Mouse (Mus musculus): ENCODE results near the gene Btbd1. TPM values are rescaled to one million over a fixed set of nuclear protein-coding genes. Genes with fewer than 3 reads are reported as not detected.

Btbd1 gene
- polyA plus RNA-seq, 1 experiment from 2014 or later = 62.1 TPM

DNA sequence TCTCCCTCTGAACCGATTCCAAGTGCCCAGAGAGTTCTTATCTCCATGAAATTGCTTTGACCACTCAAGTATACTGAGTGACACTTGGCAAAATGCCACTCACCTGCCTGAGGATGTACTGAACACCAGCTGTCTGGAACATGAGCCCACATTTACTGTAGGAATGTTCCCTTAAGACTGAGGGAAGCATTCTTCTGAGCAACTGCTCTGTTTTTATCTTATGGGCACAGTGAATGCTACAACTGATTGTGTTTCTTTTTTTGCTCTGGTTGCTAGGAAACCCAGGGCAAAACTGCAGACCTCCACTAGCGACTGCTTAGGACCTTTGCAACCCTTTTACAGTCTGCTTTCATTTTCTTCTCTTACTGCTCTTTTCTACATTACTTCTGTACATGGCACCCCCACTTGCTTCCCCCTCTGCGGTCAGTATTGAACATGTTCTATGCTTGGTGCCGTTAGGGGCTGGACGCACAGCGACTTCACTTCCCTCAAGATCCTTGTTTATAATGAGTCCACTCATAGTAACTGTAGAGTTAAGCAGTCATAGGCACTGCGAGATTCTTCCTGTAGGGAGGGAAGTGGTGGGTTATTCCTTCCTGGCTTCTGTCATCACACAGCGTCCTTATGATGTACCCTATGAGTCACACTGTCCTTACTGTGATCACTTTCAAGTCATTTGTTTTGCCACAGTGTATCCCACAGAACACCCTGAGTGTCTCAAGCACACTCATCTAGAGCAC, 25.5 kb upstream of the Btbd1 start:
- peaks cover 16% of the 10 kb centered on the region; the same call in 1 of the 2 replicates for H3K27me3 ChIP-seq (ENCODE audit: insufficient read depth, low read length)
- no peak overlapping the region for H3K9ac ChIP-seq (replicated peaks; ENCODE audit: low read length)
- no peak overlapping the region for H3K4me2 ChIP-seq (replicated peaks; ENCODE audit: low read depth, low read length)
- WGBS = 67% methylated on average over 8 of the region's 8 CpGs
- no peak overlapping the region for H3K4me3 ChIP-seq (ENCODE audit: low read length)
- H3K9me3 ChIP-seq (ENCODE audit: low read length) = no peaks in the 10 kb centered on the region
- H3K4me1 ChIP-seq (ENCODE audit: insufficient read depth, low read length) = peaks cover 23% of the 10 kb centered on the region
- H3K36me3 ChIP-seq (ENCODE audit: insufficient read depth, low read length) = no peaks in the 10 kb centered on the region
- no peak overlapping the region for H3K27ac ChIP-seq (ENCODE audit: low read length)
- ATAC-seq (ENCODE audit: low FRiP score, low TSS enrichment) = no peak

DNA sequence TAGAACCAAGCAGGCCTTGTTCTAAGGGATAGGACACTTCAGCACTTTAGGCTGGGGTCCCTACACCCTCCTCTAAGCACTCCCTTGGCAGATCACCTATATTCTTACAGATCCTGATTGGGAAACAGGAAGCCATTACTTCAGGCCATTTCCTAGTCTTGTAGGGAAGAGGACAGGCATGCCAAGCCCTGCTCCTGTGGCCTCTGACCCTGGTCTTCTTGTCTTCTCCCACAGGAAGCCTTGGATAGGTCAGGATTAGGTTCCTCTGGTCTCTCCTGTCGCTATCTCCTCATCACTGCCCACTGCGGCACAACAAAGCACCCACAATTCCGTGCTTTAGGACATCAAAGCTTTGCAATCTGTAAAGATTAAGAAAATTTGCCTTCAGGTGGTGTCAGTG, 22.5 kb upstream of the Btbd1 start:
- H3K27ac ChIP-seq (ENCODE audit: low read length) = peak overlapping the region; percentile 4; the same call in 1 of the 2 replicates

DNA sequence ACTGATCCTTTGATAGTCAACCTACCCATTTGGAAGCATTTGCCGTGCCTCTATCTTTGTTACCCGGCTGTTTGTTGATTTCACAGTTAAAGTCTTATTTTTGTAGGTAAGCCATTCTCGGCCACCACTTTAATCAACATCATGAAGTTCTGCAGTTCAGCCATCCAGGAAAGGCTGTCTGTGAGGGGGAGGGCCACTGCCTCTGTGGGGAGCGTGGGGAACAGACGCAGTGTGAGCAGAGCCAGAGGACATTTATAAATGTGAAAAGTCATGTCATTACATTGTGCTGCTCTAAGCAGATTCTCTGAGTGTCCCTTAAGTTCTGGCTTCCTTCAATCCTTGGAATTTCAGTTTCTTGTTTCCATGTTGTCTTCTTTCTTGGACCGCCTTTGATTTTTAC, 20.9 kb upstream of the Btbd1 start:
- Histone ChIP-seq H3K27me3 (ENCODE audit: insufficient read depth, low read length) (no peaks in the 10 kb centered on the region), H3K9me3 (ENCODE audit: low read length) (no peaks in the 10 kb centered on the region), H3K4me3 (ENCODE audit: low read length) (no peak overlapping the region), H3K9ac (replicated peaks; ENCODE audit: low read length) (no peak overlapping the region), H3K36me3 (ENCODE audit: insufficient read depth, low read length) (no peaks in the 10 kb centered on the region), H3K27ac (ENCODE audit: low read length) (no peak overlapping the region), H3K4me2 (replicated peaks; ENCODE audit: low read depth, low read length) (no peak overlapping the region), H3K4me1 (ENCODE audit: insufficient read depth, low read length) (peaks cover 14% of the 10 kb centered on the region)
- 66% methylated on average over 6 of the region's 6 CpGs for WGBS
- no peak for ATAC-seq (ENCODE audit: low FRiP score, low TSS enrichment)

More for the DNA sequence above, 22.5 kb upstream of the Btbd1 start:
- no peak overlapping the region for H3K9ac ChIP-seq (replicated peaks; ENCODE audit: low read length)
- H3K4me3 ChIP-seq (ENCODE audit: low read length) = no peak overlapping the region
- no peaks in the 10 kb centered on the region for H3K9me3 ChIP-seq (ENCODE audit: low read length)
- H3K27me3 ChIP-seq (ENCODE audit: insufficient read depth, low read length) = no peaks in the 10 kb centered on the region
- no peak overlapping the region for H3K4me2 ChIP-seq (replicated peaks; ENCODE audit: low read depth, low read length)
- H3K36me3 ChIP-seq (ENCODE audit: insufficient read depth, low read length) = no peaks in the 10 kb centered on the region
- 76% methylated on average over 3 of the region's 3 CpGs for WGBS
- ATAC-seq (ENCODE audit: low FRiP score, low TSS enrichment) = no peak
- peaks cover 14% of the 10 kb centered on the region for H3K4me1 ChIP-seq (ENCODE audit: insufficient read depth, low read length)

DNA sequence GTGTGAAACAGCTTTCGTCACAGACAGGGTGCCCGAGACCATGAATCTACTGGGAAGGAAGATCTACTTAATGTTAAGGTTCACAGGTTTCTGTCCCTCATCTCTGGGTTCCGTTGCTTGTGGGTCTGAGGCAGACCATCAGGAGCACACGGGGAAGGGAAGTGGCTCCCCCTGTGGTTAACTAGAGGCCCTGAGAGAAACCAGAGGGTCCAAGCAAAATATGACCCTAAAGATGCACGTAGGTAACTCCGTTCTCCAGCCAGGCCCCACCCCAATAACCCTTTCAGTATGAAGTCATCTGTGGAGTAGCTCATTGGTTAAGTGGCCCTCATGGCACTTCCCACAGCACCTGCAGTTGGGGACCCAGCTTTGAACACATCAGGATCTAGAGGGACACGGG, 20.4 kb upstream of the Btbd1 start:
- WGBS = 93% methylated on average over 7 of the region's 7 CpGs
- Histone ChIP-seq H3K36me3 (ENCODE audit: insufficient read depth, low read length) (no peaks in the 10 kb centered on the region), H3K9me3 (ENCODE audit: low read length) (no peaks in the 10 kb centered on the region), H3K4me2 (replicated peaks; ENCODE audit: low read depth, low read length) (no peak overlapping the region), H3K4me1 (ENCODE audit: insufficient read depth, low read length) (peaks cover 14% of the 10 kb centered on the region), H3K27me3 (ENCODE audit: insufficient read depth, low read length) (no peaks in the 10 kb centered on the region), H3K4me3 (ENCODE audit: low read length) (no peak overlapping the region), H3K27ac (ENCODE audit: low read length) (no peak overlapping the region), H3K9ac (replicated peaks; ENCODE audit: low read length) (no peak overlapping the region)
- no peak for ATAC-seq (ENCODE audit: low FRiP score, low TSS enrichment)

DNA sequence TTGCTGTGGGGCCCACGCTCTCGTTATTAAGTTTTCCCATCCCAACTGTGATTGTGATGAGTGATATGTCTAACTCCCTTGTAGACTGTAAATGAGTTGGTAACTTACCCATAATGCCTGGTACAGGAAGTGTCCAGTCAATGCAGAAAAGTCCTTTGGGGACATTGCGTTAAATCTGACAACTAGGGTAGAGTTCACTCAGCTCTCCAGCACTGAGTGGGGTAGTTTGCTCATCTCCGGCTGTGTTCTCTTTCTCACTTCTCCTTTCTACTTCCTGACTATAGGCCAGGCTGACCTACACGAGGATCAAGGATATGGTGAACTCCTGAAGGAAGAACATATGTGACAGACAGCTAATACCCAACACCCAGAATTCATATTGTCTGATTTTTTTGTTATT, 20.0 kb upstream of the Btbd1 start:
- Histone ChIP-seq H3K9ac (replicated peaks; ENCODE audit: low read length) (no peak overlapping the region), H3K36me3 (ENCODE audit: insufficient read depth, low read length) (no peaks in the 10 kb centered on the region), H3K4me2 (replicated peaks; ENCODE audit: low read depth, low read length) (no peak overlapping the region), H3K9me3 (ENCODE audit: low read length) (no peaks in the 10 kb centered on the region), H3K4me1 (ENCODE audit: insufficient read depth, low read length) (peaks cover 14% of the 10 kb centered on the region), H3K4me3 (ENCODE audit: low read length) (no peak overlapping the region), H3K27ac (ENCODE audit: low read length) (no peak overlapping the region), H3K27me3 (ENCODE audit: insufficient read depth, low read length) (no peaks in the 10 kb centered on the region)
- no peak for ATAC-seq (ENCODE audit: low FRiP score, low TSS enrichment)
- 85% methylated on average over 5 of the region's 5 CpGs for WGBS

DNA sequence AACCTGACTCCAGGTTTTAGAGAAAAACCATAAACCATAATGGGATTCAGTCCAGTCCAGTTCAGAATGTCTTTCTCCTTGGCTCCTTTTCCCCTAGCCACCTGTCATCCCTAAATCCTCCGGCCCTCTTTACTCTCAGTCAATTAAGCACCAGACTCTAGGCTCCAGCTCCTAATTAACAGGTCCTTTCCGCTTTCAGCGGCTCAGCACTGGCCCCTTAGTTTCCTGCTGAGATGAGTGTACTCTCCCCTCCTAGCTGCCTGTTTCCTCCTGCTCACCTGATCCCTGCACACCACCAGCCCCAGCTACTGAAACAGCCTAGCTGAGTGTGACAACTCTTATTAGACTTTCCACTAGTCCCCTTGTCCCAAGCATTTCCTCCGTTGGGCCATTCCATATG, 18.5 kb upstream of the Btbd1 start:
- no peak overlapping the region for H3K27ac ChIP-seq (ENCODE audit: low read length)
- H3K4me2 ChIP-seq (replicated peaks; ENCODE audit: low read depth, low read length) = no peak overlapping the region
- H3K9me3 ChIP-seq (ENCODE audit: low read length) = no peaks in the 10 kb centered on the region
- no peaks in the 10 kb centered on the region for H3K36me3 ChIP-seq (ENCODE audit: insufficient read depth, low read length)
- ATAC-seq (ENCODE audit: low FRiP score, low TSS enrichment) = no peak; the same call in 1 of the 2 replicates
- no peaks in the 10 kb centered on the region for H3K27me3 ChIP-seq (ENCODE audit: insufficient read depth, low read length)
- 38% methylated on average over 4 of the region's 4 CpGs for WGBS
- no peak overlapping the region for H3K4me3 ChIP-seq (ENCODE audit: low read length)
- H3K4me1 ChIP-seq (ENCODE audit: insufficient read depth, low read length) = peaks cover 14% of the 10 kb centered on the region
- no peak overlapping the region for H3K9ac ChIP-seq (replicated peaks; ENCODE audit: low read length)

DNA sequence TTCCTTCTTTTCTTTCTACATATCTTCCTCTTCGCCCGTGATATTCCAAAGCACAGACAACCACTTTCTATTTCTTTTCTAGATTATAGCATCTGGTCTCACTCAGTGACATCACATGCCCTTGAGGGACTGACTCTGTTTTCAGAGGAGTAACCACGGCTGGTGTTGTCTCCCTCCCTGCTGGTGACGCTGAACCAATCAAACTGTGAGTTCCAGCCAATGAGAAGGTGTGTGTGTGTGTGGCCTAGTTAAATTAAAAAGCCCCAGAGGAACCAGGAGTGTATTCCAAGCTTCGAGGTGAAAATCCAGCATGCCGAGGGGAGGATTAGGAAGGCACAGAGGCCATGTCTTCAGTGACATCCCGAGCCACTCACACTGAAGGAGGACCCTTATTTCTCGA, 17.8 kb upstream of the Btbd1 start:
- no peak; the same call in 1 of the 2 replicates for ATAC-seq (ENCODE audit: low FRiP score, low TSS enrichment)
- Histone ChIP-seq H3K27ac (ENCODE audit: low read length) (no peak overlapping the region), H3K36me3 (ENCODE audit: insufficient read depth, low read length) (no peaks in the 10 kb centered on the region), H3K9ac (replicated peaks; ENCODE audit: low read length) (no peak overlapping the region), H3K4me3 (ENCODE audit: low read length) (no peak overlapping the region), H3K9me3 (ENCODE audit: low read length) (no peaks in the 10 kb centered on the region), H3K4me1 (ENCODE audit: insufficient read depth, low read length) (peaks cover 14% of the 10 kb centered on the region), H3K27me3 (ENCODE audit: insufficient read depth, low read length) (no peaks in the 10 kb centered on the region), H3K4me2 (replicated peaks; ENCODE audit: low read depth, low read length) (no peak overlapping the region)
- WGBS = 44% methylated on average over 8 of the region's 8 CpGs

DNA sequence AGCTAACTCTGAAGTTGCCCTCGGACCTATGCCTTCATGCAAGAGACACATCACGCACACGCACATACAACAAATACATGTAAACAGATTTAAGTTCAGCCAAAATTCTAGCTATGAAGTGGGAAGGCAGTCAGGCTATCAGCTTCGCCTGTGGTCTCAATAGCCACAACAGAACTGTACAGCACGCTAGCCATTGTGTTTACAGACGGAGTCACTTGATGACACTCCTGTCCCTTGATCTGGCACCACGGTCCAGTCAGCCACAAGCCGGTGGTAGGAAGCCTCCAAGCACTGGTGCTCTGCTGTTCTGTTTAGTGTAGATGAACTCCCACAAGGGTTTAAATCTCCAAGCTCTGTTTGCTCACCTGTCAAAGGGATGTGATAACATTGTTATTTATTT, 16.8 kb upstream of the Btbd1 start:
- Histone ChIP-seq H3K9ac (replicated peaks; ENCODE audit: low read length) (no peak overlapping the region), H3K4me2 (replicated peaks; ENCODE audit: low read depth, low read length) (no peak overlapping the region), H3K9me3 (ENCODE audit: low read length) (no peaks in the 10 kb centered on the region), H3K4me1 (ENCODE audit: insufficient read depth, low read length) (peaks cover 9% of the 10 kb centered on the region), H3K4me3 (ENCODE audit: low read length) (no peak overlapping the region), H3K27ac (ENCODE audit: low read length) (no peak overlapping the region), H3K27me3 (ENCODE audit: insufficient read depth, low read length) (no peaks in the 10 kb centered on the region), H3K36me3 (ENCODE audit: insufficient read depth, low read length) (no peaks in the 10 kb centered on the region)
- no peak for ATAC-seq (ENCODE audit: low FRiP score, low TSS enrichment)
- WGBS = 70% methylated on average over 8 of the region's 8 CpGs

DNA sequence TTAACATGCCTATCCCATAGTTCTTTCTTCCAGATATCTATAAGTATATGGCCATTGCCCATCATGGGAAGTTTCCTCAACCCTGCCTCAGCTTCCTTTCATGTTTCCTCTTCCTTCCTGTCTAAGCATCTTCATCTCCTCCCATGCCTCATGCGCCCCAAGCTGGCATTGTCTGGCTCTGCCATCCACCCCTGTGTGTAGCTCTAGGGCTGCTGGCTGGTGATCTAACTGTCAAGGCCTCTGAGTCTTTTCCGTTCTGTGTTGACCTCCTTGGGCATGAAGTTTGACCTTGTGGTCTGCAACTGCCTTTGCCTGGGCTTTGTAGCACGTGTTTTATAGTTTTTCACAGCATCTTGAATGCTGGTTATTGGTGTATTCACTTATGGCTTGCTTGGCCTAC, 16.1 kb upstream of the Btbd1 start:
- Histone ChIP-seq H3K4me2 (replicated peaks; ENCODE audit: low read depth, low read length) (no peak overlapping the region), H3K27me3 (ENCODE audit: insufficient read depth, low read length) (no peaks in the 10 kb centered on the region), H3K9me3 (ENCODE audit: low read length) (no peaks in the 10 kb centered on the region), H3K9ac (replicated peaks; ENCODE audit: low read length) (no peak overlapping the region), H3K4me1 (ENCODE audit: insufficient read depth, low read length) (0 out of 2 replicates have a peak, but pooled peaks cover 3% of the 10 kb centered on the region), H3K4me3 (ENCODE audit: low read length) (no peak overlapping the region), H3K36me3 (ENCODE audit: insufficient read depth, low read length) (no peaks in the 10 kb centered on the region), H3K27ac (ENCODE audit: low read length) (no peak overlapping the region)
- ATAC-seq (ENCODE audit: low FRiP score, low TSS enrichment) = no peak
- 73% methylated on average over 3 of the region's 3 CpGs for WGBS

DNA sequence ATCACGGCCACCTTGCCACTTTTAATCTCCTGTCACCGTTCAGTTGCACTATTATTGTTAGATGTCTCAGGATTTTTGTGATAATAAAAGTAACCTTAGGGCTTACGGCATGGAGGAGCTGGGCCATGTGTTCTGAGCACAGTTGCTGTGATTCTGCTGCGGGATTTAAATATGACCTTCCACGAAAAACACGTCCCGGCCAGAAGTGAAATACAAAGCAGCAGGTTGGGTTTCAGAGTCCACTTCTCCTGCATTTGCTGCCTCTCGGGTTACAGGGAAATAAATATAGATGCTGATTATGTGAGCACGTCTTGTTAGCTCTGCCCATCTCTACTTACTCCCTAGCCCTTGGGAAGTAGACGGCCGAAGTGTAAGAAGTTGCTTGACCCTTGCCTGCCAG, 15.6 kb upstream of the Btbd1 start:
- Histone ChIP-seq H3K4me2 (replicated peaks; ENCODE audit: low read depth, low read length) (no peak overlapping the region), H3K9me3 (ENCODE audit: low read length) (no peaks in the 10 kb centered on the region), H3K4me3 (ENCODE audit: low read length) (no peak overlapping the region), H3K9ac (replicated peaks; ENCODE audit: low read length) (no peak overlapping the region), H3K4me1 (ENCODE audit: insufficient read depth, low read length) (no peaks in the 10 kb centered on the region), H3K27ac (ENCODE audit: low read length) (no peak overlapping the region), H3K27me3 (ENCODE audit: insufficient read depth, low read length) (no peaks in the 10 kb centered on the region), H3K36me3 (ENCODE audit: insufficient read depth, low read length) (no peaks in the 10 kb centered on the region)
- 43% methylated on average over 11 of the region's 11 CpGs for WGBS
- no peak for ATAC-seq (ENCODE audit: low FRiP score, low TSS enrichment)

Measured in kidney, embryonic 16.5 days (tissue).